Mouse (Mus musculus) heart, embryonic 14.5 days (tissue): ENCODE measurements around the gene Tex52. TPM values are rescaled to one million over a fixed set of nuclear protein-coding genes. Genes with fewer than 3 reads are reported as not detected.
A peak's percentile ranks its signal among the peaks of the same experiment; 100 is the strongest.
"Not testable (repeated sequence)": the region's sequence is repeated elsewhere in the genome, so short reads cannot be mapped to it uniquely, and the experiment has no call there.

Experiments used
- ATAC-seq: fragments of 200-750 bp; cut with Nextera tagmentation; 2 replicates; pipeline ENCODE4 v1.8.0; 2017; ENCODE audit warnings: low read depth, moderate TSS enrichment; ENCODE audit not compliant: insufficient number of reproducible peaks, insufficient read depth, low FRiP score
- H3K27ac ChIP-seq, 2 experiments: fragments of 200-500 bp in 1 of 2; fragments of 300-500 bp in 1 of 2; sonication (generic) in 1 of 2; replicated peaks in 1 of 2; 2 replicates each; pipeline ENCODE4 v1.5.1; 2012 to 2014; ENCODE audit warnings: low read depth in 2 of 2, low read length in 2 of 2, control low read depth in 1 of 2, mild to moderate bottlenecking in 1 of 2, mixed read lengths in 1 of 2; ENCODE audit not compliant: control insufficient read depth in 1 of 2, insufficient read depth in 1 of 2
- H3K27me3 ChIP-seq: fragments of 300-500 bp; sonication (generic); 2 replicates; pipeline ENCODE4 v1.6.1; 2014; ENCODE audit warnings: mild to moderate bottlenecking, low read length, control low read depth; ENCODE audit not compliant: control insufficient read depth, insufficient read depth
- H3K36me3 ChIP-seq: fragments of 300-500 bp; sonication (generic); 2 replicates; pipeline ENCODE4 v1.6.1; 2014; ENCODE audit warnings: mild to moderate bottlenecking, control low read depth, low read length, mixed read lengths; ENCODE audit not compliant: control insufficient read depth, insufficient read depth
- H3K4me1 ChIP-seq, 2 experiments: fragments of 200-500 bp in 1 of 2; fragments of 300-500 bp in 1 of 2; sonication (generic) in 1 of 2; 2 replicates each; pipeline ENCODE4 v1.6.1; 2012 to 2014; ENCODE audit warnings: low read length in 2 of 2, control low read depth in 1 of 2, mixed read lengths in 1 of 2; ENCODE audit not compliant: control insufficient read depth in 2 of 2, insufficient read depth in 2 of 2
- H3K4me2 ChIP-seq: fragments of 300-500 bp; sonication (generic); 2 replicates; pipeline ENCODE4 v1.6.1; 2014; ENCODE audit warnings: mild to moderate bottlenecking, low read length
- H3K4me3 ChIP-seq, 2 experiments: fragments of 200-500 bp in 1 of 2; fragments of 300-500 bp in 1 of 2; sonication (generic) in 1 of 2; 2 replicates each; pipeline ENCODE4 v1.5.1; 2012 to 2014; ENCODE audit warnings: low read length in 2 of 2, mild to moderate bottlenecking in 2 of 2, control low read depth in 1 of 2, low read depth in 1 of 2, moderate library complexity in 1 of 2; ENCODE audit not compliant: control insufficient read depth in 1 of 2, insufficient read depth in 1 of 2
- H3K9ac ChIP-seq: fragments of 300-500 bp; sonication (generic); 2 replicates; pipeline ENCODE4 v1.6.1; 2014; ENCODE audit warnings: mild to moderate bottlenecking, low read length
- H3K9me3 ChIP-seq: fragments of 300-500 bp; sonication (generic); 2 replicates; pipeline ENCODE4 v1.6.1; 2016; ENCODE audit warnings: low read length, control low read depth; ENCODE audit not compliant: control insufficient read depth
- WGBS: fragments of 180-500 bp; shearing (Covaris S2); extraction: QIAGEN DNeasy Blood & Tissue Kit; methylation state at CpG from one replicate; pipeline ENCODE4 v1.1.7; 2014; 5-methylcytosine and 5-hydroxymethylcytosine counted together
- polyA plus RNA-seq: library from polyadenylated mRNA; unstranded; fragments of >200 nt; fragmentation: Nextera tagmentation; extraction: Ambion mirVana; gene quantifications from 2 replicates; pipeline ENCODE4 v1.2.1, GENCODE M21; 2014

The Tex52 gene
- polyA plus RNA-seq, 1 experiment from 2014 or later: 0.15 TPM

DNA sequence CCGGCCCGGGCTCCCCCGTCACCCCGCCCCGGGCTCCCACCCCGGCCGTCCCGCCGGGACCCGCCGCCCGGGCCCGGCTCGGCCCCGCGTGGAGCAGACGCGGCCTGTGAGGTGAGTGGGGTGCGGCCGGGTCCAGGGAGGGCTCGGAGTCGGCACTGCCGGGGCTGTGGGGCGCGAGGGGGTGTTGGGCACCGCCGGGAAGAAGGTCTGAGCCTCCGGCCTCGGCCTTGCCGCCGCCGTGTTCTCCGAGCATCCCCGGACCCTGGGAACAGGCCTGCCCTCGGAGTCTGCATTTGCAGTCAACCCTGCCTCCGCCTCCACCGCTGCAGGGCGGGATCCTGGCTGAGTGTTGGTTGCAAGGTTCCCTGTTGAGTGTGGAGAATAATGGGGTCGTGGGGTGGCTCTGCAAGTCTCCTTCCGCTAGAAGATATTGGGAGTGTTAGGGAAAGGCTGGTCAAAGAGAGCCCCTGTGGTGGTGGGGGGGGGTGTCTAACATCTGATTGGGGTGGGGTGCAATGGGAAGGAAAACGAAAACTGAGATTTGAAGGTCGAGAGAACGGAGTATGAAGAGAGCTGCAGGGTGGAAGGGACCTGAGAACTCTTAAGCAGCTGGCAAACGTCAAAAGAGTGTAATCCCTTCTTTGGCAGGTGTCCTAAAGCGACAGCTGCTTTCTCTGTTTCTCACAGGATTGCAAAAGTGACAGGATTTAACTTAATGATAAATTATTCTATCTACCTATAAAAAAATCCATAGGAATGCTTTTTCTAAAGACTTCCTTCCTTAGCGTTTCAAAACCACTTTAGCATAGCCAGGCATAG, 12.0 kb upstream of the Tex52 start:
- Histone ChIP-seq H3K27me3 (no peaks in the 10 kb centered on the region), H3K9me3 (no peaks in the 10 kb centered on the region), H3K4me3 (peak overlapping the region; percentile 68 to 93), H3K36me3 (peaks cover 32% of the 10 kb centered on the region), H3K4me2 (peak overlapping the region; percentile 88), H3K4me1 (peaks cover 3 to 22% of the 10 kb centered on the region in 2 experiments), H3K27ac (peak overlapping the region; percentile 87 to 92), H3K9ac (peak overlapping the region; percentile 92)
- 0 out of 2 replicates have a peak, but pooled peaks have one; percentile 1 for ATAC-seq
- under 1% methylated on average over 42 of the region's 46 CpGs for WGBS

- H3K4me2 ChIP-seq: no peak overlapping the region; the same call in 1 of the 2 replicates
- 73% methylated on average over 6 of the region's 6 CpGs for WGBS
- no peak for ATAC-seq
- peaks cover 38% of the 10 kb centered on the region for H3K36me3 ChIP-seq
- H3K27me3 ChIP-seq: no peaks in the 10 kb centered on the region
- no peak overlapping the region for H3K27ac ChIP-seq
- H3K4me3 ChIP-seq: no peak overlapping the region
- H3K9ac ChIP-seq: no peak overlapping the region
- H3K4me1 ChIP-seq: peaks cover 3 to 22% of the 10 kb centered on the region in 2 experiments
- no peaks in the 10 kb centered on the region for H3K9me3 ChIP-seq
Observed at GRCm38 (mm10) chr6:128364721-128365120, 10.5 kb upstream of the Tex52 start.

- Histone ChIP-seq H3K4me2 (no peak overlapping the region), H3K4me3 (no peak overlapping the region), H3K27me3 (no peaks in the 10 kb centered on the region), H3K9ac (no peak overlapping the region), H3K36me3 (peaks cover 56% of the 10 kb centered on the region), H3K9me3 (no peaks in the 10 kb centered on the region), H3K27ac (no peak overlapping the region), H3K4me1 (peaks cover 0 to 15% of the 10 kb centered on the region in 2 experiments)
- ATAC-seq: no peak
- WGBS: 82% methylated on average over 5 of the region's 5 CpGs
Observed at GRCm38 (mm10) chr6:128366466-128366865, 8.8 kb upstream of the Tex52 start.

- Histone ChIP-seq H3K4me1 (peaks cover 0 to 2% of the 10 kb centered on the region in 2 experiments; a peak in 2 of 4 replicates), H3K4me3 (no peak overlapping the region), H3K27ac (no peak overlapping the region), H3K36me3 (peaks cover 91% of the 10 kb centered on the region), H3K9ac (no peak overlapping the region), H3K9me3 (no peaks in the 10 kb centered on the region), H3K4me2 (no peak overlapping the region), H3K27me3 (no peaks in the 10 kb centered on the region)
- ATAC-seq: no peak
- 74% methylated on average over 5 of the region's 5 CpGs for WGBS
Observed at GRCm38 (mm10) chr6:128370040-128370439, 5.2 kb upstream of the Tex52 start.

GRCm38 (mm10) chr6:128376371-128377085, 1.3 kb downstream of the Tex52 start:
- H3K9ac ChIP-seq: no peak overlapping the region
- H3K4me3 ChIP-seq: no peak overlapping the region
- no peaks in the 10 kb centered on the region for H3K9me3 ChIP-seq
- no peaks in the 10 kb centered on the region for H3K27me3 ChIP-seq
- no peak overlapping the region for H3K27ac ChIP-seq
- no peak for ATAC-seq
- peaks cover 0 to 4% of the 10 kb centered on the region in 2 experiments; a peak in 1 of 4 replicates for H3K4me1 ChIP-seq
- H3K36me3 ChIP-seq: peaks cover 49% of the 10 kb centered on the region
- no peak overlapping the region for H3K4me2 ChIP-seq
- WGBS: 90% methylated on average over 17 of the region's 17 CpGs

GRCm38 (mm10) chr6:128379636-128380035, 4.4 kb downstream of the Tex52 start:
- 75% methylated on average over 16 of the region's 16 CpGs for WGBS

DNA sequence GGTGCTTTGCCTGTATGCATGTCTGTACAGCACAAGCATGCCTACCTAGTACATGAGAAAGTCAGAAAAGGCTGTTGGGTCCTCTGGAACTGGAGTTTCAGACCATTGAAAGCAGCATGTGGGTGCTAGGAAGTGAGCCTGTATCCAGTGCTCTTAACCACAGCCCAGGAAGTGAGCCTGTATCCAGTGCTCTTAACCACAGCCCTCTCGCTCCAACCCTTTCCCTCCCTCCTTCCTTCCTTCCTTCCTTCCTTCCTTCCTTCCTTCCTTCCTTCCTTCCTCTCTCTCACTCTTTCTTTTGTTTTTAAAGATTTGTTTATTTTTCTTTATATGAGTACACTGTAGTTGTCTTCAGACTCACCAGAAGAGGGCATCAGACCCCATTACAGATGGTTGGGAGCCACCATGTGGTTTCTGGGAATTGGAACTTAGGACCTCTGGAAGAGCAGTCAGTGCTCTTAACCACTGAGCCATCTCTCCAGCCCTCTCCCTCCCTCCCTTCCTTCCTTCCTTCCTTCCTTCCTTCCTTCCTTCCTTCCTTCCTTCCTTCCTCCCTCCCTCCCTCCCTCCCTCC, 5.4 kb downstream of the Tex52 start:
- not testable (repeated sequence) for ATAC-seq, H3K4me2 ChIP-seq, H3K9ac ChIP-seq, H3K4me3 ChIP-seq, H3K27me3 ChIP-seq, H3K4me1 ChIP-seq, H3K9me3 ChIP-seq, H3K27ac ChIP-seq
- peaks cover 12% of the 10 kb centered on the region for H3K36me3 ChIP-seq
- WGBS: 69% methylated on average over 1 of the region's 1 CpGs

More at GRCm38 (mm10) chr6:128379636-128380035, 4.4 kb downstream of the Tex52 start:
- H3K9me3 ChIP-seq: no peaks in the 10 kb centered on the region
- H3K27ac ChIP-seq: no peak overlapping the region
- H3K4me2 ChIP-seq: no peak overlapping the region
- H3K9ac ChIP-seq: no peak overlapping the region
- ATAC-seq: no peak
- H3K4me3 ChIP-seq: no peak overlapping the region
- H3K4me1 ChIP-seq: peaks cover 0 to 4% of the 10 kb centered on the region in 2 experiments; a peak in 1 of 4 replicates
- H3K27me3 ChIP-seq: no peaks in the 10 kb centered on the region
- peaks cover 18% of the 10 kb centered on the region for H3K36me3 ChIP-seq
